Mouse (Mus musculus) retina, postnatal 1 day (tissue): ENCODE measurements around the gene Ccl25.

Experiments
- DNase-seq: peaks from one replicate; pipeline ENCODE4 v3.0.0-alpha.2; 2012

Gene Ccl25

GRCm38 (mm10) chr8:4324983-4325750, at the start of gene Ccl25, which contains the start of gene Elavl1:
Ccl25 (plus strand) TSS chr8:4325210.
Elavl1 (minus strand) TSS chr8:4325413.
- DNase-seq = peak; percentile 98

- peak; percentile 98 for DNase-seq
These were observed 49.5 kb upstream of the Ccl25 start, which contains the start of gene Timm44 for GRCm38 (mm10) chr8:4275275-4276110. Timm44 (minus strand) TSS chr8:4275913.

- no peak for DNase-seq
These were observed 48.9 kb upstream of the Ccl25 start for GRCm38 (mm10) chr8:4276111-4276465.

- DNase-seq = no peak
These were observed 32.3 kb upstream of the Ccl25 start for GRCm38 (mm10) chr8:4292738-4293137.

- DNase-seq = no peak
These were observed 27.2 kb upstream of the Ccl25 start for GRCm38 (mm10) chr8:4297822-4298221.

GRCm38 (mm10) chr8:4304124-4304547, 20.9 kb upstream of the Ccl25 start:
- DNase-seq = no peak

- DNase-seq = no peak
These were observed 19.2 kb upstream of the Ccl25 start for GRCm38 (mm10) chr8:4305838-4306237.

- no peak for DNase-seq
These were observed 12.9 kb upstream of the Ccl25 start for GRCm38 (mm10) chr8:4312104-4312503.

GRCm38 (mm10) chr8:4313254-4314124, 11.5 kb upstream of the Ccl25 start:
- no peak for DNase-seq

- DNase-seq = no peak
These were observed 10.2 kb upstream of the Ccl25 start for GRCm38 (mm10) chr8:4314852-4315251.

GRCm38 (mm10) chr8:4318124-4318523, 6.9 kb upstream of the Ccl25 start:
- no peak for DNase-seq

- DNase-seq = no peak
These were observed 6.0 kb upstream of the Ccl25 start for GRCm38 (mm10) chr8:4318796-4319572.

GRCm38 (mm10) chr8:4319573-4319872, 5.5 kb upstream of the Ccl25 start:
- DNase-seq = no peak

GRCm38 (mm10) chr8:4320404-4320803, 4.6 kb upstream of the Ccl25 start:
- DNase-seq = no peak

- DNase-seq = no peak
These were observed 4.0 kb upstream of the Ccl25 start for GRCm38 (mm10) chr8:4321031-4321430.

- DNase-seq = peak; percentile 93
These were observed 2.5 kb upstream of the Ccl25 start for GRCm38 (mm10) chr8:4322470-4322869.

- DNase-seq = peak; percentile 5
These were observed 1.1 kb upstream of the Ccl25 start for GRCm38 (mm10) chr8:4323917-4324316.

- DNase-seq = no peak
These were observed 485 bp upstream of the Ccl25 start for GRCm38 (mm10) chr8:4324525-4324924.

GRCm38 (mm10) chr8:4325751-4326036, 684 bp downstream of the Ccl25 start:
- DNase-seq = no peak

GRCm38 (mm10) chr8:4329000-4329399, 4.0 kb downstream of the Ccl25 start:
- peak; percentile 48 for DNase-seq

GRCm38 (mm10) chr8:4333966-4334365, 9.0 kb downstream of the Ccl25 start:
- no peak for DNase-seq

GRCm38 (mm10) chr8:4335678-4336077, 10.7 kb downstream of the Ccl25 start:
- no peak for DNase-seq

- no peak for DNase-seq
These were observed 15.2 kb downstream of the Ccl25 start for GRCm38 (mm10) chr8:4340207-4340606.
